ENCODE assay signal across 8 mouse cellular contexts in the genomic region with DNA sequence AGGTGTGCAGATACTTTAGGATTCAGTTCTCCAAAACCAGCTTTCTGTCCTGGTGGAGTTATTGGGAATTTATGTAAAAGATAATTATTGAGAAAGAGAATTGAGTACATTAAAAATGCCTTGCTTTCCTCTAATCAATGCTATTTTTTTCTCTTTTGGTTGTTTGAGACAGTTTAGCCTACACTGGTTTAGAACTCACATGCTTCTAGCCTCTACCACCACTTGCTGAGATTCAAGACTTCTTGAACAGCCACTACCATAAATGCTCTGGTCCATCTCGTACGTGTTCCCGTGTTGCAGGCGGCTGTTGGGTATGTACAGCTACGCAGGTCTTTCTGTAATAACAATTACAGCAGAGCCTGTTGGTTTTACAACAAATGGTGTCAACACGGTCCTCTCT. TPM values are rescaled to one million over a fixed set of nuclear protein-coding genes. Genes with fewer than 3 reads are reported as not detected.
A peak's percentile ranks its signal among the peaks of the same experiment; 100 is the strongest.
DNase-seq lines count a peak whose midpoint lies in the region; ATAC-seq and TF ChIP-seq lines count a peak whose summit lies in the region.

No protein-coding gene starts in this region.

- no peaks in the 10 kb centered on the region for H3K27me3 ChIP-seq in heart, embryonic 12.5 days (replicated peaks)
- no peaks in the 10 kb centered on the region for H3K27me3 ChIP-seq in MEL (ENCODE audit: control insufficient read depth in 1 of 2, insufficient read depth in 2 of 2, low read length in 2 of 2)
- H3K27me3 ChIP-seq in heart, postnatal 0 days (ENCODE audit: control insufficient read depth, insufficient read depth, low read length), result no peaks in the 10 kb centered on the region
- H3K27me3 ChIP-seq in midbrain, embryonic 10.5 days (ENCODE audit: low read depth, poor library complexity, severe bottlenecking), result no peaks in the 10 kb centered on the region

- DNase-seq in heart, postnatal 36 days, result no peak
- no peak for DNase-seq in MEL (ENCODE audit: low read depth, low spot score)
- no peak for DNase-seq in heart, postnatal 0 days (ENCODE audit: low spot score)
- no peak for DNase-seq in midbrain, embryonic 10.5 days (ENCODE audit: low spot score)
- DNase-seq in left cerebral cortex, adult 18-20 months (ENCODE audit: low spot score in 2 of 2), result no peak
- DNase-seq in gastrocnemius, postnatal 25 days, result no peak

- peaks cover 26% of the 10 kb centered on the region for H3K4me1 ChIP-seq in heart, embryonic 12.5 days (replicated peaks)
- H3K4me1 ChIP-seq in MEL (ENCODE audit: control insufficient read depth in 1 of 2, insufficient read depth in 2 of 2, low read length in 2 of 2), result peaks cover 2 to 21% of the 10 kb centered on the region in 2 experiments; a peak in 2 of 4 replicates
- H3K4me1 ChIP-seq in heart, postnatal 0 days (ENCODE audit: control insufficient read depth, insufficient read depth), result peaks cover 29% of the 10 kb centered on the region
- H3K4me1 ChIP-seq in midbrain, embryonic 10.5 days, result peaks cover 44% of the 10 kb centered on the region

- peaks cover 12% of the 10 kb centered on the region; the same call in 1 of the 2 replicates for H3K36me3 ChIP-seq in heart, embryonic 12.5 days
- H3K36me3 ChIP-seq in MEL (ENCODE audit: control insufficient read depth in 1 of 2, insufficient read depth in 2 of 2, low read length in 2 of 2), result peaks cover 0 to 22% of the 10 kb centered on the region in 2 experiments; a peak in 2 of 4 replicates
- H3K36me3 ChIP-seq in heart, postnatal 0 days (replicated peaks; ENCODE audit: control insufficient read depth, insufficient read depth, low read length), result no peaks in the 10 kb centered on the region
- H3K36me3 ChIP-seq in midbrain, embryonic 10.5 days, result peaks cover 14% of the 10 kb centered on the region

- ATAC-seq in heart, embryonic 12.5 days (ENCODE audit: insufficient number of reproducible peaks, low FRiP score), result no peak
- ATAC-seq in heart, postnatal 0 days (ENCODE audit: insufficient read depth, low read depth), result no peak
- no peak for ATAC-seq in frontal cortex, adult (ENCODE audit: low TSS enrichment)

- WGBS in heart, embryonic 12.5 days, result 54% methylated on average over 6 of the region's 6 CpGs
- WGBS in heart, postnatal 0 days, result 49% methylated on average over 6 of the region's 6 CpGs
- 57% methylated on average over 6 of the region's 6 CpGs for WGBS in midbrain, embryonic 10.5 days

- TF ChIP-seq POLR2A in MEL (IDR thresholded peaks at IDR 0.05; ENCODE audit: control insufficient read depth in 1 of 2, insufficient read depth in 1 of 2, low read depth in 1 of 2, low read length in 2 of 2, poor library complexity in 1 of 2), result no peak

- H3K27ac ChIP-seq in heart, embryonic 12.5 days (ENCODE audit: poor library complexity, severe bottlenecking), result no peak overlapping the region
- H3K27ac ChIP-seq in MEL (ENCODE audit: control insufficient read depth, low read depth, low read length), result no peak overlapping the region
- no peak overlapping the region for H3K27ac ChIP-seq in heart, postnatal 0 days (ENCODE audit: low read depth)
- peak overlapping the region; percentile 97; the same call in 1 of the 2 replicates for H3K27ac ChIP-seq in midbrain, embryonic 10.5 days (replicated peaks)

- no peaks in the 10 kb centered on the region for H3K9me3 ChIP-seq in heart, embryonic 12.5 days (replicated peaks)
- H3K9me3 ChIP-seq in MEL (replicated peaks; ENCODE audit: insufficient read depth, low read length), result no peaks in the 10 kb centered on the region
- H3K9me3 ChIP-seq in heart, postnatal 0 days (replicated peaks; ENCODE audit: control insufficient read depth, low read length), result no peaks in the 10 kb centered on the region
- no peaks in the 10 kb centered on the region for H3K9me3 ChIP-seq in midbrain, embryonic 10.5 days (replicated peaks)

- peak overlapping the region; percentile 86 for H3K4me2 ChIP-seq in heart, embryonic 12.5 days
- H3K4me2 ChIP-seq in heart, postnatal 0 days (ENCODE audit: low read depth, low read length), result peak overlapping the region; percentile 83

- no peak for TF ChIP-seq RAD21 in MEL (IDR thresholded peaks at IDR 0.05; ENCODE audit: low read depth, low read length)

- peaks cover 42% of the 10 kb centered on the region for H3K79me2 ChIP-seq in MEL (ENCODE audit: control insufficient read depth, insufficient read depth, low read length, poor library complexity)

- intact Hi-C loops in heart, postnatal 36 days (cut with DNase I), result loop anchor here (2.0 to 5.0 kb wide), 3 partner anchors 35 to 260 kb away; a partner anchor contains a TSS

- TF ChIP-seq EP300 in MEL (IDR thresholded peaks at IDR 0.05; ENCODE audit: low read depth in 1 of 2, low read length in 2 of 2), result no peak
- no peak for TF ChIP-seq EP300 in heart, postnatal 0 days (IDR thresholded peaks at IDR 0.05; ENCODE audit: low read depth)

- H3K9ac ChIP-seq in heart, embryonic 12.5 days, result no peak overlapping the region; the same call in 1 of the 2 replicates
- no peak overlapping the region for H3K9ac ChIP-seq in MEL (ENCODE audit: control insufficient read depth, low read depth, low read length, poor library complexity, severe bottlenecking)
- peak overlapping the region; percentile 86 for H3K9ac ChIP-seq in heart, postnatal 0 days (replicated peaks; ENCODE audit: low read depth, low read length)

- no peak for TF ChIP-seq CTCF in MEL (IDR thresholded peaks at IDR 0.05 in 2 of 3, conservative IDR thresholded peaks at IDR 0.05 in 1 of 3; ENCODE audit: control insufficient read depth in 1 of 3, insufficient read depth in 1 of 3, low read depth in 2 of 3, low read length in 3 of 3, poor library complexity in 1 of 3, severe bottlenecking in 1 of 3)
- no peak for TF ChIP-seq CTCF in heart, postnatal 0 days (IDR thresholded peaks at IDR 0.05; ENCODE audit: low read depth)

- H3K4me3 ChIP-seq in heart, embryonic 12.5 days, result peak overlapping the region; percentile 87
- H3K4me3 ChIP-seq in MEL (ENCODE audit: control insufficient read depth in 1 of 2, insufficient read depth in 1 of 2, low read depth in 2 of 2, low read length in 2 of 2), result peak overlapping the region; percentile 3 to 14; a peak in 2 of 4 replicates
- H3K4me3 ChIP-seq in heart, postnatal 0 days (ENCODE audit: low read depth, low read length), result peak overlapping the region; percentile 87
- H3K4me3 ChIP-seq in midbrain, embryonic 10.5 days, result peak overlapping the region; percentile 91

TF ChIP-seq in MEL, 35 proteins besides CTCF, POLR2A, EP300 and RAD21:
- TF ChIP-seq HCFC1 (IDR thresholded peaks at IDR 0.05; ENCODE audit: low read depth, low read length) (no peak), MYC (IDR thresholded peaks at IDR 0.05; ENCODE audit: low read depth, low read length) (no peak), SIN3A (IDR thresholded peaks at IDR 0.05; ENCODE audit: low read length) (no peak), ZKSCAN1 (IDR thresholded peaks at IDR 0.05; ENCODE audit: low read depth, low read length) (no peak), POLR2AphosphoS2 (IDR thresholded peaks at IDR 0.05; ENCODE audit: low read length) (no peak), KAT2A (conservative IDR thresholded peaks at IDR 0.05; ENCODE audit: low read depth, low read length) (no peak), ELF1 (IDR thresholded peaks at IDR 0.05; ENCODE audit: low read depth, low read length) (no peak), ZMIZ1 (IDR thresholded peaks at IDR 0.05; ENCODE audit: low read depth, low read length) (no peak), JUND (IDR thresholded peaks at IDR 0.05; ENCODE audit: low read depth, low read length) (no peak), CHD2 (IDR thresholded peaks at IDR 0.05; ENCODE audit: low read length) (no peak), RCOR1 (IDR thresholded peaks at IDR 0.05; ENCODE audit: low read depth, low read length) (no peak), ETS1 (IDR thresholded peaks at IDR 0.05; ENCODE audit: low read depth, low read length) (no peak), MEF2A (IDR thresholded peaks at IDR 0.05; ENCODE audit: extremely low read depth, insufficient replicate concordance, low read depth, low read length, poor library complexity, severe bottlenecking) (no peak), ZNF384 (IDR thresholded peaks at IDR 0.05; ENCODE audit: low read depth, low read length) (no peak), POLR2AphosphoS5 (IDR thresholded peaks at IDR 0.05; ENCODE audit: borderline replicate concordance, low read depth, low read length) (no peak), TBP (IDR thresholded peaks at IDR 0.05; ENCODE audit: low read depth, low read length) (no peak), MAX (IDR thresholded peaks at IDR 0.05; ENCODE audit: low read length) (no peak), TCF12 (IDR thresholded peaks at IDR 0.05; ENCODE audit: low read depth, low read length) (no peak)

RNA-seq across cellular contexts. Expression of a gene that starts 0.7 kb away (rescaled TPM):
- polyA plus RNA-seq in heart, embryonic 12.5 days (2016; fragmentation: Nextera tagmentation; extraction: Ambion mirVana), result 69.5 and 77.4 TPM in 2 replicates
- 10 to 100 TPM; 27.9 to 28.0 TPM for total RNA-seq in heart, postnatal 36 days (2021)
- 33.5 and 34.0 TPM in 2 replicates for total RNA-seq in MEL (2012; rRNA removed)
- polyA plus RNA-seq in MEL (2012; ENCODE audit: insufficient read depth in 1 of 2, insufficient read length in 2 of 2, low read depth in 1 of 2, low replicate concordance in 2 of 2, missing spikeins in 1 of 2), result 10 to 100 TPM in 1 of 2 experiments, not detected in 1; 55.7 TPM
- total RNA-seq in heart, postnatal 0 days (2014; rRNA removed; ENCODE audit: low replicate concordance), result 76.1 and 99.8 TPM in 2 replicates
- 42.6 and 45.3 TPM in 2 replicates for polyA plus RNA-seq in heart, postnatal 0 days (2015; fragmentation: Nextera tagmentation; extraction: Ambion mirVana)
- 11.9 and 17.2 TPM in 2 replicates for polyA plus RNA-seq in midbrain, embryonic 10.5 days (2016; fragmentation: Nextera tagmentation; extraction: Ambion mirVana)
- total RNA-seq in left cerebral cortex, adult 18-20 months (2021), result 10 to 100 TPM; 35.8 to 37.4 TPM
- total RNA-seq in gastrocnemius, postnatal 25 days (2021), result 1 to 10 TPM; 5.2 to 5.6 TPM

Comparison
In these comparisons a context has a peak if more than half of its experiments do, and no peak if none do; other contexts are left out.
1. H3K4me3 ChIP-seq: peak in every context shown above with its lines; median percentile 91 in midbrain, embryonic 10.5 days; 87 in heart, embryonic 12.5 days; 87 in heart, postnatal 0 days; 8 in MEL.